Mouse (Mus musculus) lung, adult 2 months (tissue): ENCODE data around the gene Tbx1.

ENCODE experiments used
- CTCF ChIP-seq: fragments of 200-500 bp; IDR thresholded peaks from 2 replicates; pipeline ENCODE4 v1.5.1; 2011; ENCODE audit warnings: mild to moderate bottlenecking, low read length, control low read depth; ENCODE audit not compliant: insufficient read depth
- POLR2A ChIP-seq: fragments of 200-500 bp; IDR thresholded peaks from 2 replicates; pipeline ENCODE4 v1.6.1; 2011; ENCODE audit warnings: low read depth, mild to moderate bottlenecking, control low read depth, low read length, borderline replicate concordance; ENCODE audit errors: extremely low read depth

DNA sequence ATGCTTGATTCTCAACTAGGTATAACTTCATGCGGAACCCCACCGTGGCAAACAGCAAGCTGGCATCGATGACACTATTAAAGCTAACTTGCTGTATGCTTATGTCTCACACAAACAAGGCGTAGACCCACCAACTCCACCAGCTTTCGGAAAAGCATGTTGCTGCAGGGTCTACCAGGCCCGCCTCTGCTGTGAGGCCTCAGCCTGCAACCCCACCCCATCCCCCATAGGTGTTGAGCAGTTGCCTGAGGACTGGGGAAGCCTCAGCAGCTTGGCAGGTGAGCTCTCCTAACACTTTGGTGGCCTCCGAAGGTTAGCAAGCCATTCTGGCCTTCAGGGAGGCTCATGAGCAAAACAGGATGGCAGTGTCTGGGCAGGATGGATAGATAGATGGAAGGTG, 21.9 kb downstream of the Tbx1 start:
- TF ChIP-seq POLR2A, result no peak
- TF ChIP-seq CTCF, result no peak
